Mouse (Mus musculus) cerebellum, adult 2 months (tissue): Measurements from ENCODE around the gene Crat.

Experiments
- CTCF ChIP-seq: fragments of 200-500 bp; IDR thresholded peaks from 2 replicates; pipeline ENCODE4 v1.5.1; 2011; ENCODE audit warnings: low read depth, mild to moderate bottlenecking, control low read depth, low read length, moderate library complexity, borderline replicate concordance; ENCODE audit not compliant: insufficient read depth
- POLR2A ChIP-seq: fragments of 200-500 bp; IDR thresholded peaks from 2 replicates; pipeline ENCODE4 v1.6.1; 2011; ENCODE audit warnings: low read length, control low read depth, borderline replicate concordance; ENCODE audit not compliant: insufficient read depth

DNA sequence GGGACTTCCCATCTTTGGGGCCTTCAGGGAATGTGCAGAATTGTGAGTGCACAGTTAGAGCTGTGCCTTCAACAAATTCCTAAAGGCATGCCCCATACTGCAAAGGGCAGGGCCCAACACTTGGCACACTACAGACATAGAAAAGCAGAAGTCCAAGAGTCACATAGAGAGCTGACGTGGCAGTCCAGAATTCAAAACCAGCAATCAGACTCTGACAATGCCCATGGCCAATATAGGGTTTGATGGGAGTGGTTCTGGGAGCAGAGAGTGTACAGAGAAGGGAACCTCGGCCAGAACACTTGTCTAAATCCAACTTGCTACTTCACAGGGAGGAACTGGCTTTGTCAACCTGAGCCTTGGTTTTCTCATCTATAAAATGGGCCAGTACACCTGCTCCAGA lies 8.4 kb downstream of the Crat start:
- no peak for TF ChIP-seq CTCF
- TF ChIP-seq POLR2A: no peak
